In genomic region chr8:13149866-13150265, GRCm38 (mm10) we compare ENCODE assay signal across 26 mouse cellular contexts.
"Had no signal": no experiment of that assay in that cellular context is flagged by ENCODE, and none has a peak within 500 bp of the region (broad histone marks: within the 10 kb centered on the region; RNA-seq: fewer than 3 reads in every experiment).

No protein-coding gene starts in this region.

- H3K27me3 ChIP-seq: heart, embryonic 13.5 days; heart, embryonic 15.5 days; hindbrain, embryonic 13.5 days; hindbrain, embryonic 15.5 days; kidney, embryonic 15.5 days; limb, embryonic 13.5 days; limb, embryonic 15.5 days; liver, embryonic 12.5 days had no signal

- H3K27ac ChIP-seq: heart, adult 2 months; heart, embryonic 13.5 days; heart, embryonic 15.5 days; hindbrain, embryonic 13.5 days; hindbrain, embryonic 15.5 days; hindbrain, postnatal 0 days; kidney, embryonic 15.5 days; kidney, postnatal 0 days; limb, embryonic 13.5 days; limb, embryonic 15.5 days; liver, embryonic 12.5 days; liver, embryonic 14.5 days had no signal

- H3K9me3 ChIP-seq: heart, embryonic 13.5 days; heart, embryonic 15.5 days; hindbrain, embryonic 13.5 days; hindbrain, embryonic 15.5 days; kidney, embryonic 15.5 days; limb, embryonic 13.5 days; limb, embryonic 15.5 days; liver, embryonic 12.5 days had no signal

- H3K4me3 ChIP-seq: heart, adult 2 months; heart, embryonic 13.5 days; heart, embryonic 15.5 days; hindbrain, embryonic 13.5 days; hindbrain, embryonic 15.5 days; kidney, embryonic 15.5 days; limb, embryonic 13.5 days; limb, embryonic 15.5 days; liver, embryonic 12.5 days had no signal

- DNase-seq: gastrocnemius, postnatal 14 days; gastrocnemius, postnatal 36 days; heart, adult 11 months; heart, adult 2 months; heart, postnatal 14 days; heart, postnatal 36 days; kidney, adult 11 months; kidney, adult 2 months; kidney, adult 9 months; kidney, postnatal 14 days; layer of hippocampus, adult 9-11 months; layer of hippocampus, postnatal 36 days; left cerebral cortex, postnatal 4 days had no signal

- ATAC-seq: hindbrain, postnatal 0 days; intestine, embryonic 16.5 days; liver, embryonic 12.5 days had no signal

- H3K9ac ChIP-seq: heart, embryonic 13.5 days; heart, embryonic 15.5 days; hindbrain, embryonic 13.5 days; hindbrain, embryonic 15.5 days; kidney, embryonic 15.5 days; limb, embryonic 13.5 days; limb, embryonic 15.5 days; liver, embryonic 12.5 days; liver, embryonic 14.5 days had no signal

- H3K4me1 ChIP-seq: heart, embryonic 13.5 days; heart, embryonic 15.5 days; hindbrain, embryonic 13.5 days; hindbrain, embryonic 15.5 days; kidney, embryonic 15.5 days; limb, embryonic 13.5 days; limb, embryonic 15.5 days; liver, embryonic 12.5 days had no signal

- H3K4me2 ChIP-seq: heart, embryonic 11.5 days; heart, embryonic 13.5 days; heart, embryonic 15.5 days; hindbrain, embryonic 13.5 days; hindbrain, embryonic 15.5 days; kidney, embryonic 15.5 days; limb, embryonic 13.5 days; limb, embryonic 15.5 days; liver, embryonic 12.5 days had no signal
